Mouse (Mus musculus) B cell, adult 2 months (primary cell): ENCODE measurements around the gene Ccdc174.

Experiments used
- DNase-seq, 2 experiments: peaks; one replicate each; pipeline ENCODE4 v3.0.0; 2022

The Ccdc174 gene

GRCm38 (mm10) chr6:91931231-91931630 is 53.4 kb downstream of the Ccdc174 start:
- no peak for DNase-seq

- DNase-seq = no peak
These were observed 60.6 kb downstream of the Ccdc174 start for GRCm38 (mm10) chr6:91938491-91938890.

DNA sequence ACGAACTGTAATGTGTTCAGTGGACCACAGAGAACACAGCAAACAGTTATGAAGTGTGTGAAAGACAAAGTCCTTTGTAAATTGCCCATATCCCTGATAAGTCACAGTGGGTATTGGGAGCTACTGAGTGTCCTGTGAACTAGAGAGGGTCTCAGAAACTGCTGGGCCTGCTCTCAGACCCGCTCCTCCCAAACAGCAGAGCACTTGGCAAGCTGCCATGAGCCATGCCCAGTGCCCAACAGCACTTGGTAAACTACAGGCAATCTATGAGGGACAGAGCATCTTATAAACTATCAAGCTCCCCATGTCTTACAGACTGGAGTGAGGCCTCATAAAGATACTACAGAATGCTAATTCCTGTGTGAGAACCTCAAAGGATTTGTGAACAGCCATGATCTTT is 70.6 kb downstream of the Ccdc174 start:
- DNase-seq = no peak
